In genomic region chr12:112767036-112767890, GRCm38 (mm10) we compare ENCODE assay signal across 30 mouse cellular contexts. TPM values are rescaled to one million over a fixed set of nuclear protein-coding genes. Genes with fewer than 3 reads are reported as not detected.
DNase-seq lines count a peak whose midpoint lies in the region; ATAC-seq lines count a peak whose summit lies in the region.
"Had no signal": no experiment of that assay in that cellular context is flagged by ENCODE, and none has a peak within 500 bp of the region (broad histone marks: within the 10 kb centered on the region; RNA-seq: fewer than 3 reads in every experiment).

No protein-coding gene starts in this region.

- H3K27ac ChIP-seq in heart, embryonic 10.5 days = no peak overlapping the region
- no peak overlapping the region for H3K27ac ChIP-seq in heart, embryonic 11.5 days (ENCODE audit: low read depth, low read length)
- H3K27ac ChIP-seq: embryonic facial prominence, embryonic 10.5 days; embryonic facial prominence, embryonic 15.5 days; hindbrain, embryonic 13.5 days; liver, embryonic 14.5 days; macrophage; midbrain, embryonic 13.5 days had no signal

- no peak overlapping the region for H3K9ac ChIP-seq in heart, embryonic 11.5 days (ENCODE audit: low read depth, low read length)
- H3K9ac ChIP-seq: embryonic facial prominence, embryonic 15.5 days; hindbrain, embryonic 13.5 days; liver, embryonic 14.5 days; midbrain, embryonic 13.5 days had no signal

- peak; percentile 77 to 82 for DNase-seq in cerebellum, postnatal 10 days
- DNase-seq in cerebellum, adult 11 months = no peak
- peak; percentile 74 for DNase-seq in heart, embryonic 10.5 days (ENCODE audit: low spot score)
- DNase-seq in left cerebral cortex, postnatal 4 days = peak; percentile 51
- no peak for DNase-seq in left cerebral cortex, postnatal 10 days (ENCODE audit: extremely low spot score in 1 of 2, low spot score in 2 of 2)
- DNase-seq in urinary bladder, postnatal 4 days (ENCODE audit: low spot score in 2 of 2) = peak; percentile 14 to 52
- no peak for DNase-seq in urinary bladder, adult 2 months (ENCODE audit: low spot score)
- DNase-seq: adrenal gland, adult 8-10 months; cerebellum, adult 18-20 months; gastrocnemius, postnatal 36 days; heart, postnatal 36 days; kidney, adult 11 months; kidney, postnatal 14 days; liver; lung, adult 2 months; lung, postnatal 10 days; thymus, postnatal 14 days had no signal

- H3K4me3 ChIP-seq in heart, embryonic 10.5 days = no peak overlapping the region
- H3K4me3 ChIP-seq in heart, embryonic 11.5 days (ENCODE audit: low read depth, low read length) = no peak overlapping the region
- H3K4me3 ChIP-seq: embryonic facial prominence, embryonic 10.5 days; embryonic facial prominence, embryonic 15.5 days; hindbrain, embryonic 13.5 days; midbrain, embryonic 13.5 days had no signal

- no peak for ATAC-seq in heart, embryonic 11.5 days (replicated peaks; ENCODE audit: insufficient number of reproducible peaks, low FRiP score, low TSS enrichment)
- ATAC-seq: forebrain, embryonic 14.5 days; inflammation-experienced regulatory T-cells, adult 6 months; midbrain, embryonic 13.5 days had no signal

- H3K4me1 ChIP-seq in heart, embryonic 10.5 days = peaks cover 24% of the 10 kb centered on the region; the same call in 1 of the 2 replicates
- H3K4me1 ChIP-seq in heart, embryonic 11.5 days (ENCODE audit: control insufficient read depth, insufficient read depth, low read length) = 0 out of 2 replicates have a peak, but pooled peaks cover 5% of the 10 kb centered on the region
- H3K4me1 ChIP-seq: embryonic facial prominence, embryonic 10.5 days; embryonic facial prominence, embryonic 15.5 days; hindbrain, embryonic 13.5 days; midbrain, embryonic 13.5 days had no signal

- no peaks in the 10 kb centered on the region for H3K9me3 ChIP-seq in heart, embryonic 10.5 days
- no peaks in the 10 kb centered on the region for H3K9me3 ChIP-seq in heart, embryonic 11.5 days (replicated peaks; ENCODE audit: control insufficient read depth, low read length)
- H3K9me3 ChIP-seq: embryonic facial prominence, embryonic 10.5 days; embryonic facial prominence, embryonic 15.5 days; G1E; hindbrain, embryonic 13.5 days; midbrain, embryonic 13.5 days had no signal

- H3K4me2 ChIP-seq in heart, embryonic 11.5 days = no peak overlapping the region
- H3K4me2 ChIP-seq: embryonic facial prominence, embryonic 15.5 days; hindbrain, embryonic 13.5 days; midbrain, embryonic 13.5 days had no signal

- peaks cover 5% of the 10 kb centered on the region for H3K27me3 ChIP-seq in heart, embryonic 10.5 days (ENCODE audit: insufficient read depth, poor library complexity, severe bottlenecking)
- H3K27me3 ChIP-seq in heart, embryonic 11.5 days (ENCODE audit: control insufficient read depth, insufficient read depth, low read length) = no peaks in the 10 kb centered on the region; the same call in 1 of the 2 replicates
- H3K27me3 ChIP-seq: CH12.LX; embryonic facial prominence, embryonic 15.5 days; hindbrain, embryonic 13.5 days; midbrain, embryonic 13.5 days had no signal

- no peaks in the 10 kb centered on the region for H3K36me3 ChIP-seq in heart, embryonic 10.5 days
- no peaks in the 10 kb centered on the region for H3K36me3 ChIP-seq in heart, embryonic 11.5 days (ENCODE audit: control insufficient read depth, insufficient read depth, low read length)
- H3K36me3 ChIP-seq: embryonic facial prominence, embryonic 10.5 days; embryonic facial prominence, embryonic 15.5 days; G1E; hindbrain, embryonic 13.5 days; midbrain, embryonic 13.5 days had no signal

- WGBS in heart, embryonic 10.5 days = 89% methylated on average over 16 of the region's 16 CpGs
- WGBS in heart, embryonic 11.5 days (ENCODE audit: insufficient replicate concordance) = 88% methylated on average over 16 of the region's 16 CpGs

- intact Hi-C loops in left cerebral cortex, postnatal 4 days (cut with DNase I) = no loop called here
- intact Hi-C loops in left cerebral cortex, postnatal 10 days (cut with DNase I) = no loop called here

RNA-seq across cellular contexts. Expression of gene Pld4, which starts 6.8 kb away (rescaled TPM):
- 0.57 and 2.9 TPM in 2 replicates for polyA plus RNA-seq in heart, embryonic 10.5 days (2016; fragmentation: Nextera tagmentation; extraction: Ambion mirVana)
- polyA plus RNA-seq in heart, embryonic 11.5 days (2014; fragmentation: Nextera tagmentation; extraction: Ambion mirVana) = 1.5 and 1.7 TPM in 2 replicates
- total RNA-seq in left cerebral cortex, postnatal 4 days (2021) = 1 to 10 TPM; 6.2 to 6.6 TPM
- 10 to 100 TPM in 1 of 2 experiments, 1 to 10 TPM in 1; 10.0 to 11.9 TPM for total RNA-seq in left cerebral cortex, postnatal 10 days (2021)
- 38.7 and 38.8 TPM in 2 replicates for polyA plus RNA-seq in urinary bladder, adult 2 months (2012; rRNA removed)
- polyA plus RNA-seq: C2C12 had no signal

RNA-seq across cellular contexts. Expression of gene Ahnak2, which starts 35.2 kb away (rescaled TPM):
- polyA plus RNA-seq in heart, embryonic 10.5 days (2016; fragmentation: Nextera tagmentation; extraction: Ambion mirVana) = 0.53 and 0.71 TPM in 2 replicates
- polyA plus RNA-seq in heart, embryonic 11.5 days (2014; fragmentation: Nextera tagmentation; extraction: Ambion mirVana) = 0.63 and 0.79 TPM in 2 replicates
- 10 to 100 TPM; 28.1 to 28.2 TPM for total RNA-seq in left cerebral cortex, postnatal 4 days (2021)
- total RNA-seq in left cerebral cortex, postnatal 10 days (2021) = 10 to 100 TPM; 13.8 to 14.5 TPM
- polyA plus RNA-seq in urinary bladder, adult 2 months (2012; rRNA removed) = 40.7 and 65.9 TPM in 2 replicates
- total RNA-seq: megakaryocyte-erythroid progenitor cell, adult 5-6 weeks had no signal
- polyA plus RNA-seq: inflammation-experienced regulatory T-cells, adult 6 months had no signal

RNA-seq across cellular contexts. Expression of gene Clba1, which starts 41.5 kb away (rescaled TPM):
- 13.0 and 14.9 TPM in 2 replicates for polyA plus RNA-seq in heart, embryonic 10.5 days (2016; fragmentation: Nextera tagmentation; extraction: Ambion mirVana)
- 11.5 and 13.0 TPM in 2 replicates for polyA plus RNA-seq in heart, embryonic 11.5 days (2014; fragmentation: Nextera tagmentation; extraction: Ambion mirVana)
- 10 to 100 TPM; 15.0 to 15.8 TPM for total RNA-seq in left cerebral cortex, postnatal 4 days (2021)
- 10 to 100 TPM; 14.6 to 16.5 TPM for total RNA-seq in left cerebral cortex, postnatal 10 days (2021)
- 4.5 and 5.3 TPM in 2 replicates for polyA plus RNA-seq in urinary bladder, adult 2 months (2012; rRNA removed)

RNA-seq across cellular contexts. Expression of gene Cep170b, which starts 47.0 kb away (rescaled TPM):
- polyA plus RNA-seq in heart, embryonic 10.5 days (2016; fragmentation: Nextera tagmentation; extraction: Ambion mirVana) = 3.9 and 6.6 TPM in 2 replicates
- 2.6 and 3.1 TPM in 2 replicates for polyA plus RNA-seq in heart, embryonic 11.5 days (2014; fragmentation: Nextera tagmentation; extraction: Ambion mirVana)
- 100 to 1,000 TPM; 183 to 185 TPM for total RNA-seq in left cerebral cortex, postnatal 4 days (2021)
- total RNA-seq in left cerebral cortex, postnatal 10 days (2021) = 100 to 1,000 TPM; 222 to 234 TPM
- polyA plus RNA-seq in urinary bladder, adult 2 months (2012; rRNA removed) = 33.2 and 42.5 TPM in 2 replicates
- polyA plus RNA-seq: G1E had no signal

Comparison
In these comparisons a context has a peak if more than half of its experiments do, and no peak if none do; other contexts are left out.
1. DNase-seq: peak in cerebellum, postnatal 10 days (2 of 2), heart, embryonic 10.5 days (single experiment), left cerebral cortex, postnatal 4 days (single experiment) and urinary bladder, postnatal 4 days (2 of 2); none in cerebellum, adult 11 months (single experiment), left cerebral cortex, postnatal 10 days (0 of 2) and urinary bladder, adult 2 months (single experiment).
2. RNA of gene Pld4, which starts 6.8 kb away (polyA plus RNA-seq): 38.7 to 38.8 TPM in urinary bladder, adult 2 months; 0.57 to 2.9 TPM in heart, embryonic 10.5 days and 1.5 to 1.7 TPM in heart, embryonic 11.5 days; every median in the first group is over 10 times any median in the second.
3. RNA of gene Ahnak2, which starts 35.2 kb away (polyA plus RNA-seq): 40.7 to 65.9 TPM in urinary bladder, adult 2 months; 0.63 to 0.79 TPM in heart, embryonic 11.5 days and 0.53 to 0.71 TPM in heart, embryonic 10.5 days; every median in the first group is over 10 times any median in the second.